Mouse (Mus musculus): ENCODE measurements around the gene Prrx2.

- TF ChIP-seq POLR2A (IDR thresholded peaks at IDR 0.05; ENCODE audit: borderline replicate concordance, extremely low read depth, low read depth, low read length) (no peak), CTCF (IDR thresholded peaks at IDR 0.05; ENCODE audit: insufficient read depth, low read length) (no peak)
Measured at GRCm38 (mm10) chr2:30881215-30881614, 46.4 kb downstream of the Prrx2 start.

Measured in lung, adult 2 months (tissue).